Mouse (Mus musculus) kidney, adult 2 months (tissue): ENCODE measurements around the gene Slc38a7.

ENCODE experiments used
- CTCF ChIP-seq: fragments of 200-500 bp; conservative IDR thresholded peaks from 2 replicates; pipeline ENCODE4 v1.5.1; 2011; ENCODE audit warnings: low read depth, mild to moderate bottlenecking, control low read depth, low read length, moderate library complexity, mixed read lengths; ENCODE audit not compliant: insufficient read depth, insufficient read length
- POLR2A ChIP-seq: fragments of 200-500 bp; IDR thresholded peaks from one replicate; pipeline ENCODE4 v1.6.1; 2011; ENCODE audit warnings: low read depth, low read length, control low read depth

- TF ChIP-seq CTCF (no peak), POLR2A (no peak)
These were observed 53.4 kb downstream of the Slc38a7 start for GRCm38 (mm10) chr8:95799891-95800290.
